Mouse (Mus musculus) midbrain, embryonic 10.5 days (tissue): Measurements from ENCODE around the gene Mon1a. TPM values are rescaled to one million over a fixed set of nuclear protein-coding genes. Genes with fewer than 3 reads are reported as not detected.

ENCODE experiments used
- DNase-seq: peaks from one replicate; pipeline ENCODE4 v3.0.0-alpha.2; 2017; ENCODE audit warnings: low spot score
- H3K27ac ChIP-seq: fragments of 300-500 bp; sonication (generic); replicated peaks from 2 replicates; pipeline ENCODE4 v1.5.1; 2016; ENCODE audit warnings: mild to moderate bottlenecking
- H3K27me3 ChIP-seq: fragments of 300-500 bp; sonication (generic); 2 replicates; pipeline ENCODE4 v1.6.1; 2016; ENCODE audit warnings: low read depth, mild to moderate bottlenecking; ENCODE audit not compliant: poor library complexity, severe bottlenecking
- H3K36me3 ChIP-seq: fragments of 300-500 bp; sonication (generic); 2 replicates; pipeline ENCODE4 v1.6.1; 2016; ENCODE audit warnings: mild to moderate bottlenecking, moderate library complexity
- H3K4me1 ChIP-seq: fragments of 300-500 bp; sonication (generic); 2 replicates; pipeline ENCODE4 v1.6.1; 2016
- H3K4me3 ChIP-seq: fragments of 300-500 bp; sonication (generic); 2 replicates; pipeline ENCODE4 v1.5.1; 2016; ENCODE audit warnings: mild to moderate bottlenecking, moderate library complexity
- H3K9me3 ChIP-seq: fragments of 300-500 bp; sonication (generic); replicated peaks from 2 replicates; pipeline ENCODE4 v1.6.1; 2016; ENCODE audit warnings: mild to moderate bottlenecking
- WGBS: fragments of 180-500 bp; shearing (Covaris S2); methylation state at CpG from one replicate; pipeline ENCODE4 v1.1.7; 2016; 5-methylcytosine and 5-hydroxymethylcytosine counted together
- polyA plus RNA-seq: library from polyadenylated mRNA; unstranded; fragments of >200 nt; fragmentation: Nextera tagmentation; extraction: Ambion mirVana; gene quantifications from 2 replicates; pipeline ENCODE4 v1.2.1, GENCODE M21; 2016

Mon1a gene
- polyA plus RNA-seq, 1 experiment from 2014 or later, result 11.6 TPM

DNA sequence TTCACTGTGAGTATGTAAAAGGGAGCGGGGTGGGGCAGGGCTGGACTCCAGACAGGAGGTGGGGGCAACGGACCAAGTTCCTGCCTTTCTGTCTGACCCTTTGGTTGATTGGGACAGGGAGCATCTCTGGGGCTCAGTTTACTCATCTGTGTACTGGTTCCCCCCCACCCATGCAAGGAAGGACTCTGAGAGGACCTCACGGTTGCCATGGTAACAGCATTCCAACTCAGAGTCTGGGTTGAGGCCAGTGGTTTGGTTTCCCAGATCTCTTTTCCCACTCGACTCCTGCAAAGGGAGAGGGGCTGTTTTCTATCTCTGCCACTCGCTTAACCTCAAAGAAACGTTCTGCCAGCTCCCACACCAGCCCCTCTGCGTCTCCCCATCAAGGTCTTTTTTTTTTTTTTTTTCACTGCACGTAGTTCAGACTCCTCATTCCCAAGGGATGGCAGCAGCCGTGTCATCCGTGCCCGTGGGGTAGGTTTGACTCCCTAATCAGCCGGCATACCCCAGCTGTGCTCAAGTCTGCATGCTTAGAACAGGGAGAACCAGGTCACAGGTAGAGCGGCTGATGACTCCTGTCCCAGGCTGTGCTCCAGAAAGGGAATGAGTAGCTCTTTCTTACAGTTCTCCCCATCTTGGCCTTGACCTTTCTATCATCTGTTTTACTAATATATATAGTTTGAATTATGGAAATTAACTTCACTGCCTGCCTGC lies 30.1 kb downstream of the Mon1a start:
- WGBS, result 45% methylated on average over 13 of the region's 13 CpGs
- H3K27ac ChIP-seq, result peak overlapping the region; percentile 55; the same call in 1 of the 2 replicates
- H3K27me3 ChIP-seq, result peaks cover 4% of the 10 kb centered on the region; the same call in 1 of the 2 replicates
- peaks cover 20% of the 10 kb centered on the region for H3K4me1 ChIP-seq
- no peaks in the 10 kb centered on the region for H3K36me3 ChIP-seq
- no peak for DNase-seq
- peak overlapping the region; percentile 11; the same call in 1 of the 2 replicates for H3K4me3 ChIP-seq
- no peaks in the 10 kb centered on the region for H3K9me3 ChIP-seq

DNA sequence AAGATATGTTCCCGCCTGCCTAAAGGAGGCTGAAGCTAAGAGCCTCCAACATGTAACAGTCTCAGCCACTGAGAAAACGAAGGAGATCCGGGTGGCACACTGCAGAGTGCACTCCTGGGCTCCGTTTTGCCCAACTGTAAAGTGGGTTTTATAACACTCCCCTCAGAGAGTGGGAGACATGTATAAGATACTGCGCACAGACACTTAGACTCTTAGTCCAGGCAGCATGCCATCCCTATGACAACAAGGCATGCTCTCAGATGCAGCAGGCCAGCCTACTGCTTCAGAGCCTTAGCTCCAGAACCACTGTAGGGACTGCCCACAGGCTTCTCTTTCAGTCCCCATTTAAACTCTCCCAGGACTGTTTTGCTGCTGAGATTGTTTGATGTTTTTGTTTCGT lies 30.9 kb downstream of the Mon1a start:
- Histone ChIP-seq H3K27ac (no peak overlapping the region), H3K4me3 (no peak overlapping the region), H3K27me3 (peaks cover 4% of the 10 kb centered on the region; the same call in 1 of the 2 replicates), H3K36me3 (no peaks in the 10 kb centered on the region), H3K9me3 (no peaks in the 10 kb centered on the region), H3K4me1 (peaks cover 27% of the 10 kb centered on the region)
- no peak for DNase-seq
- 86% methylated on average over 6 of the region's 6 CpGs for WGBS

DNA sequence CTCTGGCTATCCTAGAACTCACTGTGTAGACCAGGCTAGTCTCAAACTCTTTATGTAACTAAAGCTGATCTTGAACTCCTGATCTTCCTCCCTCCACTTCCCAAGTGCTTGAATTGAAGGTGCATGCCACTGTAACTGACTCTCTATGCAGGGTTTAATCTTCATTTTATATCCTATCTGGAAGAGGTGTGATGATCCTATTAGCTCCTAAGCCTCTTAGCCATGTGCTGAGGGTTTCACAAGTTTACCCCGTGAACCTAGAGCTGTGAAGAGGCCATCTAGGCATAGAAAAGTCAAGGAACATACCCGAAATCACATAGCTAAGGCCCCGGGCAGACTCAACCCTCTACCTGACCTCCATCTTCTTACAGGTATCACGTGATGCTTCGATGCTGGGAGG lies 31.5 kb downstream of the Mon1a start:
- Histone ChIP-seq H3K4me3 (no peak overlapping the region), H3K27me3 (peaks cover 4% of the 10 kb centered on the region; the same call in 1 of the 2 replicates), H3K4me1 (peaks cover 33% of the 10 kb centered on the region), H3K9me3 (no peaks in the 10 kb centered on the region), H3K27ac (no peak overlapping the region), H3K36me3 (no peaks in the 10 kb centered on the region)
- no peak for DNase-seq
- WGBS, result 83% methylated on average over 5 of the region's 5 CpGs

DNA sequence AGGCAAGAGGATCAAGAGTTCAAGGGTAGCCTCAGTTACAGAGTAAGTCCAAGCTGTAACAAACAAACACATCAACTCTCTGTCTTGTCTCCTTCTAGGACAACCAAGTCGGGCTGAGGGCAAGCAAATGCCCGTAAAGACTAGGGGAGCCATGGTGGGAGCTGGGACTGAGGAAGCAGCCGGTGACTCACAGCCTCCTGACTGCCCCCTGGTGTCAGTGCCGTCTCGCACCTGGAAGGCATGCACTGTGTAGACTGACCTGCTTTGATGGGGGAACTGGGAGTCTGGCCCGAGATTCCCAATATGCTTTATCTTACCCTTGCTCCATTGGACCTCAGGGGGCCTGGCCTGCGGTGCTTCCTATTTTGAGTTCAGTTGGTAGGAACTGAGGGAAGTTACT lies 35.1 kb downstream of the Mon1a start:
- no peaks in the 10 kb centered on the region for H3K9me3 ChIP-seq
- WGBS, result 33% methylated on average over 7 of the region's 7 CpGs
- no peak overlapping the region for H3K4me3 ChIP-seq
- peaks cover 51% of the 10 kb centered on the region for H3K4me1 ChIP-seq
- no peak overlapping the region for H3K27ac ChIP-seq
- H3K36me3 ChIP-seq, result no peaks in the 10 kb centered on the region
- no peak for DNase-seq
- no peaks in the 10 kb centered on the region for H3K27me3 ChIP-seq

DNA sequence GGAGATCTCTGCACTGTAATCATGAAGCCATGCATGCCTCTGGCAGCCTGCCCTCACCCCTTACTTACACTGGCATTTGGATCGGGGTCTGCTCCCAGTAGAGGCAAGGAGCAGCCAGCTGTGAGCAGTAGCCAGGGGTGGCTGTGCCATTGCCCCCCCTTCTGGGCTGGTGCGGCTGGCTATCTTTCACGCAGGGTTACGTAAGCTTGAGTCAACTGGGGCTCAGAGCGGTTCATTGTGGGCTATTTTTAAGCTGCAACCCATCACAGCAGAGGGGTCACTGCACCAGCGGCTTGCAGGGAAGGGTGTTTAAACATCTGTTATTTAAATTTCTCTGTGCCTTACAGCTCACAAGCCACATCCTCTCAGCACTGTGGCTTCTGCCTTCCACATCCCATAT lies 36.0 kb downstream of the Mon1a start:
- 62% methylated on average over 6 of the region's 6 CpGs for WGBS
- DNase-seq, result no peak
- Histone ChIP-seq H3K4me3 (no peak overlapping the region), H3K27me3 (no peaks in the 10 kb centered on the region), H3K9me3 (no peaks in the 10 kb centered on the region), H3K27ac (peak overlapping the region; percentile 76), H3K4me1 (peaks cover 45% of the 10 kb centered on the region), H3K36me3 (no peaks in the 10 kb centered on the region)

DNA sequence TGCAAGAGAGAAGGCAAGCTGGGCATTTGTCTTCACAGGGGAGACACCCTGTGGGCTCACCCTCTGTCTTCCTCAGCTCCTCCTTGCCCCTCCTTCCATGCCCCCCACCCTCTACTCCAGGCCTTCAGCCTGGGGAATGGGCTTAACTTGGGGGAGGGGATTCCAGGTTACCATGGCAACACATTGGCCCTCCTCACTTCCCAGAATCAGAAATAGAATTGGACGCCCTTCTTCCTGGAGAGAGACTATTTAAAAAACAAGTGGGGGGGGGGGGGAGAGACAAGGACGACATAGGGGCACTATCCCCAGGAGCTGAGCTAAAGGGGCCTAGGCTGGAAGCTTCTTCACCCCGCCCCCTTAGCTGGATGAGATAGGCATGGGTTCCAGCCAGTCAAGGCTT lies 37.3 kb downstream of the Mon1a start:
- Histone ChIP-seq H3K4me1 (peaks cover 45% of the 10 kb centered on the region), H3K4me3 (no peak overlapping the region), H3K9me3 (no peaks in the 10 kb centered on the region), H3K27me3 (no peaks in the 10 kb centered on the region), H3K27ac (peak overlapping the region; percentile 76), H3K36me3 (no peaks in the 10 kb centered on the region)
- 19% methylated on average over 3 of the region's 3 CpGs for WGBS
- DNase-seq, result peak; percentile 46

DNA sequence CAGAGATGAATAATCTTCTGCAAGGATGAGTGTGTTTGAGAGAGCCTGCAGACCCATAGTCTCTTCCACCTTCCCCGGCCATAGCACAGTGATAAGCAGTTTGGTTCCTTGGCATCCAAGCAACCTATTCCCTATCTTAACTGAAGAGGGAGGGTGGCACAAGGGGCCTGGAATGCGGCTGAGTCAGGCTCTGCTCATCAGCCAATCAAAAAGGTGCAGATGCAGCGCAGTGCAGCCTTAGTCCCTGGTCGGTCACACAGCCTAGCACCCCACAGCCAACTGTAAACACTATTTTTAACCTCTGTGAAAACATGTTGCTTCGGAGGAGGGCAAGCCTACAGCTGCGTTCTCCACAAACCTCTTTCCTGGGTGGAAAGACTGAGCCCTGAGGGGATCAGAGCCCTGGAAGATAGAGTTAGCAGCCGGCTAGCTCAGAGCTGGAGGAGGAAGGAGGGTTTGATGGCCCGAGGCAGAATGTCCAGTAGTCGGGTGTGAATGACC lies 39.0 kb downstream of the Mon1a start:
- Histone ChIP-seq H3K36me3 (no peaks in the 10 kb centered on the region), H3K27me3 (no peaks in the 10 kb centered on the region)
- WGBS, result 65% methylated on average over 9 of the region's 9 CpGs

DNA sequence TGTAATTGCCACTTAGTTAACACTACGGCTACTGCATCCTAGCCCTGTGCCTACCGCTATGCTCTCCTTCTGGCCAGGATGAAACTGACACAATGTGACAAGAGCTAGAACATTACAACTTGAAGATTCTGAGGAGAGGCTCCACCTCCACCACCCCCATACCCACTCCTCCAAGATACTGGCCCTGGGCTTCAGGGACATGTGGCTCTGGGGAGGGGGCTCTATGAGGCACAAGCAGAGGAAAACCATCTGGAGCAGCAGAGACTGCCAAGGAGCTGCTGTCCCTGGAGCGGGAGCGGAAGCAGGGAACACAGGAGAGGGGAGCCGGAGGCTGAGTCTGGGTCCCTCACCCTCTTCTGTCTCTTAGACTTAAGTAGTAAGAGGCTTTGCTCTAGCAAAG lies 39.8 kb downstream of the Mon1a start:
- H3K27me3 ChIP-seq, result no peaks in the 10 kb centered on the region
- H3K27ac ChIP-seq, result no peak overlapping the region; the same call in 1 of the 2 replicates
- H3K9me3 ChIP-seq, result no peaks in the 10 kb centered on the region
- H3K36me3 ChIP-seq, result no peaks in the 10 kb centered on the region
- H3K4me3 ChIP-seq, result no peak overlapping the region
- WGBS, result 89% methylated on average over 5 of the region's 5 CpGs
- H3K4me1 ChIP-seq, result peaks cover 54% of the 10 kb centered on the region
- DNase-seq, result no peak

More for the DNA sequence above, 39.0 kb downstream of the Mon1a start:
- DNase-seq, result no peak
- no peaks in the 10 kb centered on the region for H3K9me3 ChIP-seq
- H3K27ac ChIP-seq, result no peak overlapping the region
- no peak overlapping the region for H3K4me3 ChIP-seq
- H3K4me1 ChIP-seq, result peaks cover 48% of the 10 kb centered on the region

DNA sequence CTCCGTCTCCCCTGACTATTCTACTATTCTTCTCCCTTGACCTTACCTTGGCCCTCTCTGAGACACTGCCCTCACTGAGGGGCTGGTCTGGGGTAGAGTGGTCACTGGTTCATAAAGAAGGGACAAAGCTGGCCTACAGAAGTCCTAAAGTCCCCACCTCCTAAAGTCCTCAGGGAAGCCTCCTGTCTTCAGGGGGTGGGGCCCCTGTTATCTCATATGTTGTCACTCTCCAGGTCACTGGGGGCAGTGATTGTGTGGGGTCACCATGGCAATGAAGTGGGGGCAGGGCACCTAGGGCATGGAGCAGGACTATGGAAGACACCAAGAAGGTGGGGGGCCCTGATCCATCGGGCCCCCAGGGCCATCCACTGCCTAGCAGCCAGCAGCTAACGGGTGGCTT lies 40.2 kb downstream of the Mon1a start, which contains the start of gene Actl11:
Gene Actl11 (plus strand): TSS at position 301 of the 400 bp plus-strand sequence.
- peaks cover 51% of the 10 kb centered on the region for H3K4me1 ChIP-seq
- no peaks in the 10 kb centered on the region for H3K36me3 ChIP-seq
- 81% methylated on average over 3 of the region's 3 CpGs for WGBS
- no peak within 1 kb of the TSS; the same call in 1 of the 2 replicates for H3K27ac ChIP-seq
- no peaks in the 10 kb centered on the region for H3K9me3 ChIP-seq
- H3K27me3 ChIP-seq, result no peaks in the 10 kb centered on the region
- H3K4me3 ChIP-seq, result no peak within 1 kb of the TSS
- no peak for DNase-seq

DNA sequence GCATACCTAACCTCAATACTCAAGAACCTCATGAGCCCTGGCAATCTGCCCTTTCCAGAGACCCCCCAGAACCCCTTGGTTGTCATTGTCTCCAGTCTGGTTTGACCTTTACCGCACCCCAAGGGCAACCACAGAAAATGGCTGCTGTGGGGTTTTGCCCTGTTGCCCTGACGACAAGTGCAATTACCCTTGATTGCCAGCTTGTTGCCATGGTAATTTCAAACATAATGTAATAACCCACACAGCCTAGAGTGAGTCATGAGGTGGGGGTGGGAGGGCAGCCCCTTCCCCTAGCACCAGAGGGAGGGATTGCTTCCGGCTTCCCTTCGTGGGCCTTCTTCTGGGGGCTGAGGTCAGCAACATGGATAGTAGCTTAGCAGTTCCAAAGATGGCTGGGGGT lies 44.3 kb downstream of the Mon1a start:
- 87% methylated on average over 4 of the region's 4 CpGs for WGBS
- no peak overlapping the region for H3K4me3 ChIP-seq
- no peak for DNase-seq
- no peaks in the 10 kb centered on the region for H3K9me3 ChIP-seq
- no peak overlapping the region for H3K27ac ChIP-seq
- H3K36me3 ChIP-seq, result no peaks in the 10 kb centered on the region
- peaks cover 27% of the 10 kb centered on the region for H3K27me3 ChIP-seq
- H3K4me1 ChIP-seq, result peaks cover 37% of the 10 kb centered on the region

DNA sequence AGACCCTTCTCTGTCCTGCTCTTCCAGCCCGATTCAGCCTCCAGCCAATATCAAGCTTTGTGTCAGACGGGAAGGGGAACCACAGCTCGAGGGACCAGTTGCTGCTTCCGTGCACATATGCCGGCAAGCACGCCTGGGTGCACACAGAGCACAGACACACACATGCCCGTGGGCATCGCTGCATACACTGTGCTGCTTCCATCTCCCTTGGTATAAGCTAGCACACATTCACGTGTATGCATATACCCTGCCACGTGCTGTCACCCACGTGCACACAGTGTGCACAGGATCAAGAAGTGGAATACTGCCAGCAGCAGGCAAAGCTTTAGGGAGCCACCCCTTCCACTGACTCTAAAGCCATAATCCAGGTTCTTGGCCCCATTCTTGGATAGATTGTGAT lies 46.2 kb downstream of the Mon1a start:
- Histone ChIP-seq H3K4me3 (no peak overlapping the region), H3K27me3 (peaks cover 38% of the 10 kb centered on the region), H3K27ac (no peak overlapping the region), H3K36me3 (no peaks in the 10 kb centered on the region), H3K4me1 (peaks cover 46% of the 10 kb centered on the region), H3K9me3 (no peaks in the 10 kb centered on the region)
- 93% methylated on average over 11 of the region's 11 CpGs for WGBS
- DNase-seq, result no peak

DNA sequence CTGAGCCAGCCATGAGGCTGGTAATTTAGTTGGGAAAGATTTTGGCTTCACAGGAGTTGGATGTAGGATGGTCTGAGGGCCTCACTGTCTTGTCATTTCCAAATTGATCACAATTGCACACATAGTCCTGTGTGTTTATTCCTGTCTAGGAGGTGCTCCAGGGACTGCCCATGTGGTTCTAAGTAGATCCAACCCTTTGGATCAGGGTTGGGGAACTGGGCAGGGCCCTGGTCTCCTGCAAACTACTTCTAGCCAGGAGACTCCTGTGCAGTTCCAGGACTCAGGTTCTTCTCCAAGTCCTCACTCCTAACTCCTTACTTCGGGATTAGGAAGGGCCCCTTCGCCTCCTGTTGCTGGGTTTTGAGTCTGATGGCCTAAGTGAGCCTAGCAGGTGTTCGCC lies 47.4 kb downstream of the Mon1a start, which contains the start of gene Camkv:
Gene Camkv (plus strand): TSS at position 301 of the 400 bp plus-strand sequence.
- Histone ChIP-seq H3K4me3 (peak within 1 kb of the TSS; percentile 75), H3K36me3 (no peaks in the 10 kb centered on the region), H3K27me3 (peaks cover 38% of the 10 kb centered on the region), H3K9me3 (no peaks in the 10 kb centered on the region), H3K4me1 (peaks cover 46% of the 10 kb centered on the region), H3K27ac (peak within 1 kb of the TSS; percentile 89)
- DNase-seq, result no peak
- WGBS, result 6% methylated on average over 3 of the region's 3 CpGs

DNA sequence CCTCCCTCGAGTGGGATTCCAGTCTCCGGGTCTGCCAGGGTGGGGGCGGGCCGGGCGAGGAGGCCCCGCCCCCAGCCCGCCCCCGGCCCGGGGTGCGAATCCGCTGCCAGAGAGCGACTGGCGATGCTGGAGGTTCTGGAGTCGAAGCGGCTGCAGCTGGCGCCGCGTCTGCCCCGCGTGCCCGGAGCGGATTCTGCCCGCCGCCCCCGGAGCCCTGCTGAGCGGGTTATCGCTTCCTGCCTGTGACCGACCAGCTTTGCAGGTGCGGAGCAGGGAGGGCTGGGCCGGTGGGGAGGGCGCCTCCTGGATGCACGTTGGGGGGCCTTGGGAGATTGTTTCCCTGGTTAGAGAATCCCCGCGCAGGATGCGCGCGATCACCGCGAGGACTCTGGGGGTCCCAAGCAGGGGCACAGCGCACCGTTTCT lies 47.9 kb downstream of the Mon1a start:
- Histone ChIP-seq H3K4me3 (peak overlapping the region; percentile 75), H3K9me3 (no peaks in the 10 kb centered on the region), H3K36me3 (no peaks in the 10 kb centered on the region), H3K27me3 (peaks cover 38% of the 10 kb centered on the region), H3K27ac (peak overlapping the region; percentile 89), H3K4me1 (peaks cover 46% of the 10 kb centered on the region)
- DNase-seq, result peak; percentile 57
- WGBS, result under 1% methylated on average over 41 of the region's 41 CpGs
